Mouse (Mus musculus): Measurements from ENCODE around the gene Hif3a.

Gene Hif3a

GRCm38 (mm10) chr7:17022176-17022575, 40.1 kb downstream of the Hif3a start:
- DNase-seq, result peak; percentile 61

GRCm38 (mm10) chr7:17019426-17020166, 42.6 kb downstream of the Hif3a start:
- DNase-seq, result peak; percentile 26

- DNase-seq, result no peak
Measured at GRCm38 (mm10) chr7:17017921-17018320, 44.3 kb downstream of the Hif3a start.

- DNase-seq, result peak; percentile 97
Measured at GRCm38 (mm10) chr7:17017036-17017435, 45.2 kb downstream of the Hif3a start.

GRCm38 (mm10) chr7:17015381-17015780, 46.8 kb downstream of the Hif3a start:
- DNase-seq, result peak; percentile 47

GRCm38 (mm10) chr7:17011909-17012590, 50.2 kb downstream of the Hif3a start:
- DNase-seq, result peak; percentile 58

GRCm38 (mm10) chr7:17010010-17010347, 52.2 kb downstream of the Hif3a start:
- no peak for DNase-seq

- no peak for DNase-seq
Measured at GRCm38 (mm10) chr7:17009326-17010009, 52.8 kb downstream of the Hif3a start.

GRCm38 (mm10) chr7:17007300-17007699, 54.9 kb downstream of the Hif3a start:
- DNase-seq, result no peak

GRCm38 (mm10) chr7:17004716-17005115, 57.5 kb downstream of the Hif3a start:
- DNase-seq, result peak; percentile 48

- peak; percentile 77 for DNase-seq
Measured at GRCm38 (mm10) chr7:17003230-17003960, 58.8 kb downstream of the Hif3a start.

- peak; percentile 90 for DNase-seq
Measured at GRCm38 (mm10) chr7:17002375-17003195, 59.6 kb downstream of the Hif3a start.

GRCm38 (mm10) chr7:16999650-17000049, 62.6 kb downstream of the Hif3a start:
- DNase-seq, result peak; percentile 95

- no peak for DNase-seq
Measured at GRCm38 (mm10) chr7:16999233-16999632, 63.0 kb downstream of the Hif3a start.

GRCm38 (mm10) chr7:16995345-16995744, 66.9 kb downstream of the Hif3a start:
- DNase-seq, result no peak

GRCm38 (mm10) chr7:16994400-16994799, 67.8 kb downstream of the Hif3a start:
- DNase-seq, result no peak

- no peak for DNase-seq
Measured at GRCm38 (mm10) chr7:16993651-16994399, 68.4 kb downstream of the Hif3a start.

- DNase-seq, result no peak
Measured at GRCm38 (mm10) chr7:16992451-16992807, 69.8 kb downstream of the Hif3a start, which contains the start of gene Ccdc8. TSS of gene Ccdc8 (plus strand) at chr7:16992708.

- no peak for DNase-seq
Measured at GRCm38 (mm10) chr7:16991681-16992450, 70.4 kb downstream of the Hif3a start.

- no peak for DNase-seq
Measured at GRCm38 (mm10) chr7:16990006-16990744, 72.1 kb downstream of the Hif3a start.

Measured in cerebellum, adult 8-10 months (tissue).